Mouse (Mus musculus) lung, embryonic 16.5 days (tissue): ENCODE data around the gene Pus1. TPM values are rescaled to one million over a fixed set of nuclear protein-coding genes. Genes with fewer than 3 reads are reported as not detected.

Experiments used
- ATAC-seq: fragments of 200-750 bp; cut with Nextera tagmentation; 2 replicates; pipeline ENCODE4 v1.8.0; 2017; ENCODE audit warnings: low read depth, mild to moderate bottlenecking, moderate library complexity
- H3K27ac ChIP-seq: fragments of 300-500 bp; sonication (generic); 2 replicates; pipeline ENCODE4 v1.5.1; 2014; ENCODE audit warnings: mild to moderate bottlenecking, control low read depth, low read length
- H3K27me3 ChIP-seq: fragments of 300-500 bp; sonication (generic); 2 replicates; pipeline ENCODE4 v1.6.1; 2014; ENCODE audit warnings: low read depth, low read length, mixed read lengths; ENCODE audit not compliant: control insufficient read depth, insufficient read depth
- H3K36me3 ChIP-seq: fragments of 300-500 bp; sonication (generic); 2 replicates; pipeline ENCODE4 v1.6.1; 2014; ENCODE audit warnings: low read length; ENCODE audit not compliant: control insufficient read depth, insufficient read depth
- H3K4me1 ChIP-seq: fragments of 300-500 bp; sonication (generic); replicated peaks from 2 replicates; pipeline ENCODE4 v1.6.1; 2014; ENCODE audit warnings: low read length, mixed read lengths; ENCODE audit not compliant: control insufficient read depth, insufficient read depth
- H3K4me2 ChIP-seq: fragments of 300-500 bp; sonication (generic); 2 replicates; pipeline ENCODE4 v1.6.1; 2014; ENCODE audit warnings: low read depth, low read length, control low read depth
- H3K4me3 ChIP-seq: fragments of 300-500 bp; sonication (generic); 2 replicates; pipeline ENCODE4 v1.5.1; 2014; ENCODE audit warnings: mild to moderate bottlenecking, low read length, control low read depth
- H3K9ac ChIP-seq: fragments of 300-500 bp; sonication (generic); 2 replicates; pipeline ENCODE4 v1.6.1; 2014; ENCODE audit warnings: low read length, control low read depth
- H3K9me3 ChIP-seq: fragments of 300-500 bp; sonication (generic); 2 replicates; pipeline ENCODE4 v1.6.1; 2016; ENCODE audit warnings: low read length; ENCODE audit not compliant: control insufficient read depth
- WGBS: fragments of 180-500 bp; shearing (Covaris S2); extraction: QIAGEN DNeasy Blood & Tissue Kit; methylation state at CpG from one replicate; pipeline ENCODE4 v1.1.7; 2014; 5-methylcytosine and 5-hydroxymethylcytosine counted together
- polyA plus RNA-seq: library from polyadenylated mRNA; unstranded; fragments of >200 nt; fragmentation: Nextera tagmentation; extraction: Ambion mirVana; gene quantifications from 2 replicates; pipeline ENCODE4 v1.2.1, GENCODE M21; 2015

Pus1 gene
- polyA plus RNA-seq: 25.2 and 27.8 TPM in 2 replicates

GRCm38 (mm10) chr5:110779998-110780760 lies at the start of gene Pus1:
TSS of gene Pus1 (minus strand) at chr5:110780659.
- under 1% methylated on average over 57 of the region's 57 CpGs for WGBS
- Histone ChIP-seq H3K4me3 (peak within 1 kb of the TSS; percentile 83), H3K36me3 (peaks cover 10% of the 10 kb centered on the region), H3K4me1 (peaks cover 15% of the 10 kb centered on the region), H3K4me2 (peak within 1 kb of the TSS; percentile 92), H3K27me3 (no peaks in the 10 kb centered on the region), H3K27ac (peak within 1 kb of the TSS; percentile 55; the same call in 1 of the 2 replicates), H3K9ac (peak within 1 kb of the TSS; percentile 84), H3K9me3 (no peaks in the 10 kb centered on the region)
- ATAC-seq: peak; percentile 93

GRCm38 (mm10) chr5:110827576-110827975 lies 47.1 kb upstream of the Pus1 start:
- Histone ChIP-seq H3K4me2 (no peak overlapping the region), H3K9ac (no peak overlapping the region), H3K27ac (no peak overlapping the region), H3K4me1 (no peaks in the 10 kb centered on the region), H3K27me3 (no peaks in the 10 kb centered on the region), H3K4me3 (no peak overlapping the region), H3K36me3 (no peaks in the 10 kb centered on the region), H3K9me3 (no peaks in the 10 kb centered on the region)
- ATAC-seq: no peak
- WGBS: 93% methylated on average over 5 of the region's 5 CpGs

GRCm38 (mm10) chr5:110826781-110827495 lies 46.5 kb upstream of the Pus1 start:
- Histone ChIP-seq H3K27me3 (no peaks in the 10 kb centered on the region), H3K27ac (no peak overlapping the region), H3K36me3 (no peaks in the 10 kb centered on the region), H3K4me2 (no peak overlapping the region), H3K4me1 (no peaks in the 10 kb centered on the region), H3K9ac (no peak overlapping the region), H3K4me3 (no peak overlapping the region), H3K9me3 (no peaks in the 10 kb centered on the region)
- WGBS: 83% methylated on average over 8 of the region's 8 CpGs
- no peak for ATAC-seq

GRCm38 (mm10) chr5:110824421-110824820 lies 44.0 kb upstream of the Pus1 start:
- ATAC-seq: no peak
- 70% methylated on average over 4 of the region's 4 CpGs for WGBS

GRCm38 (mm10) chr5:110809667-110810325 lies 29.3 kb upstream of the Pus1 start, which contains the start of gene Ulk1:
TSS of gene Ulk1 (minus strand) at chr5:110810097.
- H3K27me3 ChIP-seq: no peaks in the 10 kb centered on the region
- H3K4me3 ChIP-seq: peak within 1 kb of the TSS; percentile 81
- peaks cover 6% of the 10 kb centered on the region for H3K36me3 ChIP-seq
- peak within 1 kb of the TSS; percentile 97 for H3K9ac ChIP-seq
- WGBS: 0% methylated on average over 54 of the region's 80 CpGs
- ATAC-seq: peak; percentile 97
- peak within 1 kb of the TSS; percentile 91 for H3K4me2 ChIP-seq
- peaks cover 13% of the 10 kb centered on the region for H3K4me1 ChIP-seq
- no peaks in the 10 kb centered on the region for H3K9me3 ChIP-seq
- H3K27ac ChIP-seq: peak within 1 kb of the TSS; percentile 74

More at GRCm38 (mm10) chr5:110824421-110824820, 44.0 kb upstream of the Pus1 start:
- Histone ChIP-seq H3K27me3 (no peaks in the 10 kb centered on the region), H3K9ac (no peak overlapping the region), H3K9me3 (no peaks in the 10 kb centered on the region), H3K4me1 (no peaks in the 10 kb centered on the region), H3K4me3 (no peak overlapping the region), H3K36me3 (no peaks in the 10 kb centered on the region), H3K27ac (no peak overlapping the region), H3K4me2 (no peak overlapping the region)

- no peak for ATAC-seq
- Histone ChIP-seq H3K36me3 (peaks cover 8% of the 10 kb centered on the region), H3K4me2 (peak overlapping the region; percentile 91), H3K27me3 (no peaks in the 10 kb centered on the region), H3K4me1 (peaks cover 13% of the 10 kb centered on the region), H3K9me3 (no peaks in the 10 kb centered on the region), H3K4me3 (peak overlapping the region; percentile 81), H3K9ac (peak overlapping the region; percentile 97), H3K27ac (peak overlapping the region; percentile 74)
- under 1% methylated on average over 27 of the region's 27 CpGs for WGBS
Observed at GRCm38 (mm10) chr5:110808821-110809666, 28.6 kb upstream of the Pus1 start.

GRCm38 (mm10) chr5:110808061-110808631 lies 27.7 kb upstream of the Pus1 start:
- 2% methylated on average over 14 of the region's 14 CpGs for WGBS
- Histone ChIP-seq H3K4me3 (peak overlapping the region; percentile 81), H3K4me2 (peak overlapping the region; percentile 91), H3K36me3 (peaks cover 10% of the 10 kb centered on the region), H3K27me3 (no peaks in the 10 kb centered on the region), H3K27ac (peak overlapping the region; percentile 74), H3K9me3 (no peaks in the 10 kb centered on the region), H3K4me1 (peaks cover 13% of the 10 kb centered on the region), H3K9ac (peak overlapping the region; percentile 97)
- ATAC-seq: peak; percentile 70

- no peaks in the 10 kb centered on the region for H3K9me3 ChIP-seq
- no peaks in the 10 kb centered on the region for H3K27me3 ChIP-seq
- H3K9ac ChIP-seq: peak overlapping the region; percentile 97
- peaks cover 12% of the 10 kb centered on the region for H3K36me3 ChIP-seq
- H3K4me3 ChIP-seq: peak overlapping the region; percentile 81
- peak overlapping the region; percentile 91 for H3K4me2 ChIP-seq
- ATAC-seq: no peak
- 75% methylated on average over 4 of the region's 4 CpGs for WGBS
- peak overlapping the region; percentile 62; the same call in 1 of the 2 replicates for H3K27ac ChIP-seq
- peaks cover 13% of the 10 kb centered on the region for H3K4me1 ChIP-seq
Observed at GRCm38 (mm10) chr5:110807453-110807852, 27.0 kb upstream of the Pus1 start.
